Mouse (Mus musculus) intestine, embryonic 14.5 days (tissue): Measurements from ENCODE around the gene Col18a1. TPM values are rescaled to one million over a fixed set of nuclear protein-coding genes. Genes with fewer than 3 reads are reported as not detected.

Experiments
- ATAC-seq: fragments of 200-750 bp; cut with Nextera tagmentation; replicated peaks from 2 replicates; pipeline ENCODE4 v1.8.0; 2017; ENCODE audit warnings: low read depth, moderate number of reproducible peaks, moderate TSS enrichment, moderate library complexity; ENCODE audit not compliant: low FRiP score, low TSS enrichment
- DNase-seq: peaks from one replicate; pipeline ENCODE4 v3.0.0-alpha.2; 2018; ENCODE audit warnings: low spot score
- H3K27ac ChIP-seq: fragments of 300-500 bp; sonication (generic); 2 replicates; pipeline ENCODE4 v1.5.1; 2014; ENCODE audit warnings: low read depth, mild to moderate bottlenecking, control low read depth
- H3K27me3 ChIP-seq: fragments of 300-500 bp; sonication (generic); replicated peaks from 2 replicates; pipeline ENCODE4 v1.6.1; 2014; ENCODE audit warnings: low read length, control low read depth; ENCODE audit not compliant: control insufficient read depth, insufficient read depth
- H3K36me3 ChIP-seq: fragments of 300-500 bp; sonication (generic); 2 replicates; pipeline ENCODE4 v1.6.1; 2014; ENCODE audit warnings: low read length, control low read depth; ENCODE audit not compliant: control insufficient read depth, insufficient read depth
- H3K4me1 ChIP-seq: fragments of 300-500 bp; sonication (generic); replicated peaks from 2 replicates; pipeline ENCODE4 v1.6.1; 2014; ENCODE audit warnings: low read length, control low read depth, mixed read lengths; ENCODE audit not compliant: control insufficient read depth, insufficient read depth
- H3K4me2 ChIP-seq: fragments of 300-500 bp; sonication (generic); 2 replicates; pipeline ENCODE4 v1.6.1; 2014; ENCODE audit warnings: low read length
- H3K4me3 ChIP-seq: fragments of 300-500 bp; sonication (generic); 2 replicates; pipeline ENCODE4 v1.5.1; 2014; ENCODE audit warnings: low read depth, low read length, control low read depth, mixed read lengths
- H3K9ac ChIP-seq: fragments of 300-500 bp; sonication (generic); 2 replicates; pipeline ENCODE4 v1.6.1; 2014; ENCODE audit warnings: mild to moderate bottlenecking, low read length
- H3K9me3 ChIP-seq: fragments of 300-500 bp; sonication (generic); 2 replicates; pipeline ENCODE4 v1.6.1; 2016; ENCODE audit warnings: low read length, control low read depth; ENCODE audit not compliant: control insufficient read depth
- WGBS: fragments of 180-500 bp; shearing (Covaris S2); extraction: QIAGEN DNeasy Blood & Tissue Kit; methylation state at CpG from one replicate; pipeline ENCODE4 v1.1.7; 2014; 5-methylcytosine and 5-hydroxymethylcytosine counted together
- polyA plus RNA-seq: library from polyadenylated mRNA; unstranded; fragments of >200 nt; fragmentation: Nextera tagmentation; extraction: Ambion mirVana; gene quantifications from 2 replicates; pipeline ENCODE4 v1.2.1, GENCODE M21; 2014

Col18a1 gene
- polyA plus RNA-seq: 54.8 and 58.2 TPM in 2 replicates

DNA sequence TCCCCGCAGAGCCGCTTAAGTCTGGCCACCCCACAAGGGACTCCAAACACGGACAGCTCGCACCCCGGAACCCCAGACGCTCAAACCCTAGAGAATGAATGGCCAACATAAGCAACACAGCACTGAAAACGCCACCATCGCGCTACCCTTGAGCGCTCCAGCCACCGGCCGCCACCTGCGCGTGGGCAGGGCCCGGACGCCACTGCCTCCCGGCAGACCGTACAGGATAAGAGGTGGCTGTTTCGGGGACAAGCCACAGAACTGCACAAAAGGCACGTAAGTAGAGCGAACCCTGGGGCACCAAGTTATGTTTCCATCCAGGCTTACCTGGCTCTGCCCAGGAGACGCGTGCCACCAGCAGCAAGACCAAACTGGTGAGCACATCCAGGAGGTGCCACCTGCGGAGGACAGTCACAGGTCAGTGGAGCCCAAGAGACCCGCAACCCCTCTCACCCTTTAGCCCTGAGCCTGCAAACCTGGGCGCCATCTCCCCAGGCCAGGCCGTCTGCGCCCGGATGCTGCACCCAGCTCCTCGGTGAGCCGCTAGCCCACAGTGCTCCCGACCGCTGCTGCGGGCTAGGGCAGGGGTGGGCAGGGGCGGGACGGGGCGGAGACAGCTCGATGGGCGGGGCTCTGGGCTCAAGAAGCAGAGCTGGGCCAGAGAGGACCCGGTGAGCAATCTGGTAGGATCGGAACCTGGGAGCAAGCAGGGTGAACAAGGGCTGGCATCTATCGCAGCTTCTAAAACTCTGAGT lies at the start of gene Col18a1:
Gene Col18a1 (minus strand): TSS at position 586 of the 755 bp plus-strand sequence.
- no peaks in the 10 kb centered on the region for H3K9me3 ChIP-seq
- peaks cover 19% of the 10 kb centered on the region for H3K4me1 ChIP-seq
- peak within 1 kb of the TSS; percentile 51 for H3K4me3 ChIP-seq
- peaks cover 13% of the 10 kb centered on the region for H3K27me3 ChIP-seq
- peak within 1 kb of the TSS; percentile 92 for H3K4me2 ChIP-seq
- peak; percentile 85 for DNase-seq
- under 1% methylated on average over 42 of the region's 42 CpGs for WGBS
- ATAC-seq: peak; percentile 60
- H3K9ac ChIP-seq: peak within 1 kb of the TSS; percentile 48
- H3K36me3 ChIP-seq: no peaks in the 10 kb centered on the region
- H3K27ac ChIP-seq: peak within 1 kb of the TSS; percentile 51; the same call in 1 of the 2 replicates

DNA sequence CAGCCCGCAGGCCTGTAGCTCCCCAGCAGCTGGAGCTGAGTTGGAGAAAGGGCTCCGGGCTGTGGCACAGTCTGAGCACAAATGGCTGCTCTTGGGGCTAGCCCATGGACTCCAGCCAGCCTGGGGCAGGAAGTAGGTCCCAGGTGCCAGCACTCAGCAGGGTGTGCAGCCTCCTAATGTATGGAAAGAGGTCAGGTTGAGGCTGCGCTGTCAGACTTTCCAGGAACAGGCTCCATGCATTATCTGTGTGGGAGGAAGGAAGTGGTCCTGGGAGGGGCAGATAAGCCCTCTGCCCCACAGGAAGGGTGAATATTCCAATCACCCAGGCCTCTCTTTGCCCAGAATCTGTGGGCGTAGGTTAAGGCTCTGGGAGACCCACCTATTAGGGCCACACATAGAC lies 49.3 kb upstream of the Col18a1 start:
- H3K27ac ChIP-seq: peak overlapping the region; percentile 47
- H3K36me3 ChIP-seq: no peaks in the 10 kb centered on the region
- no peak overlapping the region for H3K4me3 ChIP-seq
- H3K9me3 ChIP-seq: no peaks in the 10 kb centered on the region
- no peak for ATAC-seq
- peaks cover 23% of the 10 kb centered on the region for H3K4me1 ChIP-seq
- 56% methylated on average over 4 of the region's 4 CpGs for WGBS
- no peak for DNase-seq
- H3K27me3 ChIP-seq: no peaks in the 10 kb centered on the region
- no peak overlapping the region for H3K4me2 ChIP-seq
- H3K9ac ChIP-seq: no peak overlapping the region

DNA sequence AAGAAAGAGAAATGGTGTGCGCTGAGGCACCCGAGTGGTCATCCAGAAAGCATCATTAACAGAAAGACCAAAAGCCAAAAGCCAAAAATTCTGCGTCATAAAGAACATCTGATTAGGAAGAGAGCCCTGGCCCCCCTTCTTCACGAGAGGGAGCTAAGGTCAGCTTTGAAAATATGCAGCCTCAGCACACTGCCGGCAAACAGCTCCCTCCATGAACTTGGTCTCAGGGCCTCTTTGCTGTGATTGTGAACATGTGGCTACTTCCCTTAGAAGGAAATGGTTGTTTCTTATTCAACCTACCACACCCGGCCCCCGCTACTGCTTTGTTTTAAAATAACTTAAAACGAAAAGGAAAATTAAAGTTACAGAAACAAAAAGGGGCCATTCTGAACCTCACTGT lies 48.2 kb upstream of the Col18a1 start:
- H3K4me3 ChIP-seq: no peak overlapping the region
- DNase-seq (no peak), ATAC-seq (no peak)
- H3K4me2 ChIP-seq: no peak overlapping the region
- no peak overlapping the region for H3K9ac ChIP-seq
- peaks cover 23% of the 10 kb centered on the region for H3K4me1 ChIP-seq
- peak overlapping the region; percentile 47; the same call in 1 of the 2 replicates for H3K27ac ChIP-seq
- H3K36me3 ChIP-seq: no peaks in the 10 kb centered on the region
- WGBS: 39% methylated on average over 8 of the region's 8 CpGs
- H3K27me3 ChIP-seq: no peaks in the 10 kb centered on the region
- H3K9me3 ChIP-seq: no peaks in the 10 kb centered on the region

DNA sequence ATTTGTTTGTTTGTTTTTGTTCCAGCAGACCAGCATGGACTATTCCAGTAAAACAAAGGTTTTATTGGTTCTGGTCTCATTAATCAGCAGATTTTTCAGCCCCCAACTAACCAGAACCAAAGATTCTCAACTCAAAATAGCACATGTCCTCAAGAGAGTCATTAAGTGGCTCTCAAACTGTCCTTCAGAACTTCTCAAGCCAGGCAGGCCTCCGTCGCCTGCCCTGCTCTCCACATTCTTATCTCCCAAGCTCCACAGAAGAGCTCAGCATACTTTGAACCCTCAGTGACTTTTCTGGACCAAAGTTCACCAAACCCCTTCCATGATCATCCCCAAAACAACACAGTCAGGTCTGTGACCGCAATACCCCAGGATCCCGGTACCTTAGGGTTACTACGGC lies 47.1 kb upstream of the Col18a1 start:
- 93% methylated on average over 5 of the region's 5 CpGs for WGBS

DNA sequence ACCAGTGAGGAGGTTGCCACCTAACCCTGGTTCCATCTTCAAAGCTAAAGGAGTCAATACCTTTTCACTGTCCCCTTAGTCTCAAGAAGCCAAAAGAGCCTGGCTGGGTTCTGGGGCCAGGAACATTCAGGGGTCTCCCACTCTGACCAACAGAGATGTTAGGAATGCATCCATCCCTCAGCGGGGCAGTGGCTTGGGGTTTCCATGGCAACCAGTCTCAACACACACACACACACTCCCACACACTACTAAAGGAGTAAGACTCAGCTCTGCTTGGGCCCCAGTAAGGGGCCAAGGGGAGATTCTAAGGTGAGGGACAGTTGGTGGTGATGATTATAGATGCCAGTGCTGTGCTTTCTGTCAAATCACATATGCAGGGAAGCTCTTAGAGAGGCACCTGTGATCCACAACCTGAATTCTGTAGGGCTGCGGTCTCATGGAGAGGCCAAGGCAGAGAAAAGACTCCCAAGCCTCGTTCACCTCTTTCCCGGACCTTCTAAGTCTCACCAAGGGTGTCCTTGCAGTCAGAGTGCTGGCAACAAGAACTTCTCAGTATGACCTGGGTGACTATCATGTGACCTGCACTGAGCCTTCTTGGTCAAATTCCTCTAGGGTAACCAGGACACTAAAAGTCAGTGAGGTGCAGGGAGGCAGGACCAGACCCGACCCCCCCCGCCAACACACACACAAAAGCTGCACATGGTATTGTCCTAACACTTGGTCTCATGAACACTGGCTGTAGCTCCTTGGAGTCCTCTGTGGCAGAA lies 46.2 kb upstream of the Col18a1 start:
- Histone ChIP-seq H3K4me1 (peaks cover 28% of the 10 kb centered on the region), H3K36me3 (no peaks in the 10 kb centered on the region), H3K27me3 (no peaks in the 10 kb centered on the region), H3K4me3 (no peak overlapping the region), H3K4me2 (no peak overlapping the region), H3K9ac (no peak overlapping the region), H3K9me3 (no peaks in the 10 kb centered on the region), H3K27ac (no peak overlapping the region)
- no peak for DNase-seq
- 79% methylated on average over 6 of the region's 6 CpGs for WGBS
- ATAC-seq: 0 out of 2 replicates have a peak, but pooled peaks have one; percentile 44

More for the DNA sequence above, 47.1 kb upstream of the Col18a1 start:
- no peak for DNase-seq
- ATAC-seq: no peak
- no peaks in the 10 kb centered on the region for H3K36me3 ChIP-seq
- H3K9ac ChIP-seq: no peak overlapping the region
- no peak overlapping the region for H3K4me2 ChIP-seq
- no peak overlapping the region for H3K27ac ChIP-seq
- H3K4me1 ChIP-seq: peaks cover 28% of the 10 kb centered on the region
- no peaks in the 10 kb centered on the region for H3K27me3 ChIP-seq
- no peak overlapping the region for H3K4me3 ChIP-seq
- no peaks in the 10 kb centered on the region for H3K9me3 ChIP-seq

DNA sequence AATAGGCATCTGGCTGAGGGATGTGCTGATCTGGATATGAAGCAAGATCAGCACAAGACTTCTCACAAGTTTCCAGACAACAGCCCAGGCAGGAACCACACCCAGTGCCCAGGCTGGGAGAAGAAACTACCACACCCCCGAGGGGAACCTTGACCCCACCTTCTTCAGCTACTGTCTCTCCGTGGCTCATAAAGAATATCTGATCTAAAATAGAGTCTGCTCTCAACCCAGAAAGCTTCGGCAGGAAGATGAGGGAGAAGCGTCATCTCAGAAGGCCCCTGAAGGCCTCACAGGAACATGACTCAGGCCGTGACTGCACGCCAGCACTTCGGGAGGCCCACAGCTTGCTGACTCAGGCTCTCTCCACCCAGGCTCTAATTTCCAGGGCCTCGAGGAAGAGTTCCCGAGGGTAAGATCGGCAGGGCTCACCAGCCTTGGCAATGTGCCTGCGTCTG lies 44.8 kb upstream of the Col18a1 start:
- H3K4me3 ChIP-seq: no peak overlapping the region
- peak overlapping the region; percentile 12 for H3K27ac ChIP-seq
- H3K4me1 ChIP-seq: peaks cover 28% of the 10 kb centered on the region
- peak; percentile 61 for DNase-seq
- 25% methylated on average over 11 of the region's 11 CpGs for WGBS
- no peak overlapping the region for H3K9ac ChIP-seq
- H3K27me3 ChIP-seq: no peaks in the 10 kb centered on the region
- no peak overlapping the region for H3K4me2 ChIP-seq
- no peak; the same call in 1 of the 2 replicates for ATAC-seq
- H3K36me3 ChIP-seq: no peaks in the 10 kb centered on the region
- no peaks in the 10 kb centered on the region for H3K9me3 ChIP-seq

DNA sequence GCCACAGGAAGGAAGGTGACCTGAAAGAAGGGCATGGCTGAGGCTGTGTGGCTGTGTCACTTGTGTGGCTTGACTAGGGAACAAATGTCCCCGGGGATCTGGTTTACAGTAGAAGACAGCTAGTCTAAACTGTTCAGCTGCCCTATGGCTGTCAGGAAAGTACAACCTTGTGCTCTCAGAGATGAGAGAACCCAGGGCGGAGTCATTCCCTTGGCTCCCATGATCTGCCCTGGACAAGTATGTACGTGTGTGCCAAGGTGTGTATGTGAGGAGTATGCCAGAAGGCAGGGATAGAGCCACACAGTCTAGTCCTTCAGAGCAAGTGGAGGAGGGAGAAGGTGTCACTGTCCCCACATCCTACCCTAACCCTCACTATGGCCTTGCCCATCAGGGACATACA lies 44.3 kb upstream of the Col18a1 start:
- H3K4me3 ChIP-seq: no peak overlapping the region
- DNase-seq (no peak), ATAC-seq (no peak)
- WGBS: 100% methylated on average over 3 of the region's 3 CpGs
- H3K27ac ChIP-seq: peak overlapping the region; percentile 12; the same call in 1 of the 2 replicates
- H3K9ac ChIP-seq: no peak overlapping the region
- no peaks in the 10 kb centered on the region for H3K27me3 ChIP-seq
- no peaks in the 10 kb centered on the region for H3K9me3 ChIP-seq
- no peaks in the 10 kb centered on the region for H3K36me3 ChIP-seq
- no peak overlapping the region for H3K4me2 ChIP-seq
- H3K4me1 ChIP-seq: peaks cover 26% of the 10 kb centered on the region

DNA sequence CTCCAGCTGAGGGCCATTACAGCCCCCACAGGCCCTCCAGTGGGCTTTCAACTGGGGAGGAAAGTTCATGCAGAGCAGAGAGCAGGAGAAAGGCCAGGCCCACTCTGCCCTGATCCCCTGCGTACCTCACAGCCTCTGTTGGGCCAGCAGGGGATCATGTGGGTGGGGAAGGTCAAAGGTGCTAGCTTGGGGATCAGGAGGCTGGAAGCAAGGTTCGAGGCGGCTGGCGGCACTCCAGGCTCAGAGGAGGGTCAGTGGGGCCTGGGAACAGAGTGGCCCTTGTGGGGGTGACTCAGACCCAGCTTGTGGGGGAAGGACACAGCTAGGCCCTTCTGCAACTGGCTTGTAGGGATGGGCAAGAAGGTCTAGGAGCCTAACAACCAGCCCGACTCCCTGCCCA lies 42.9 kb upstream of the Col18a1 start:
- WGBS: 63% methylated on average over 5 of the region's 5 CpGs
- Histone ChIP-seq H3K27ac (no peak overlapping the region), H3K9ac (no peak overlapping the region), H3K4me1 (peaks cover 21% of the 10 kb centered on the region), H3K36me3 (no peaks in the 10 kb centered on the region), H3K27me3 (no peaks in the 10 kb centered on the region), H3K4me2 (no peak overlapping the region), H3K4me3 (no peak overlapping the region), H3K9me3 (no peaks in the 10 kb centered on the region)
- ATAC-seq (no peak), DNase-seq (no peak)
